Mouse (Mus musculus) kidney, adult 2 months (tissue): ENCODE measurements at regions not wholly inside any gene's neighbourhood (a gene's known extent, or its start where the extent isn't known, plus 50 kb on each side); places are given as distances from the start of the nearest gene placed in this dataset.

ENCODE experiments used
- CTCF ChIP-seq: fragments of 200-500 bp; conservative IDR thresholded peaks from 2 replicates; pipeline ENCODE4 v1.5.1; 2011; ENCODE audit warnings: low read depth, mild to moderate bottlenecking, control low read depth, low read length, moderate library complexity, mixed read lengths; ENCODE audit not compliant: insufficient read depth, insufficient read length
- POLR2A ChIP-seq: fragments of 200-500 bp; IDR thresholded peaks from one replicate; pipeline ENCODE4 v1.6.1; 2011; ENCODE audit warnings: low read depth, low read length, control low read depth

GRCm38 (mm10) chr9:47444168-47444567 lies 85.8 kb upstream of the Cadm1 start:
- TF ChIP-seq POLR2A (no peak), CTCF (no peak)
